ENCODE assay signal across 8 mouse cellular contexts in the genomic region with DNA sequence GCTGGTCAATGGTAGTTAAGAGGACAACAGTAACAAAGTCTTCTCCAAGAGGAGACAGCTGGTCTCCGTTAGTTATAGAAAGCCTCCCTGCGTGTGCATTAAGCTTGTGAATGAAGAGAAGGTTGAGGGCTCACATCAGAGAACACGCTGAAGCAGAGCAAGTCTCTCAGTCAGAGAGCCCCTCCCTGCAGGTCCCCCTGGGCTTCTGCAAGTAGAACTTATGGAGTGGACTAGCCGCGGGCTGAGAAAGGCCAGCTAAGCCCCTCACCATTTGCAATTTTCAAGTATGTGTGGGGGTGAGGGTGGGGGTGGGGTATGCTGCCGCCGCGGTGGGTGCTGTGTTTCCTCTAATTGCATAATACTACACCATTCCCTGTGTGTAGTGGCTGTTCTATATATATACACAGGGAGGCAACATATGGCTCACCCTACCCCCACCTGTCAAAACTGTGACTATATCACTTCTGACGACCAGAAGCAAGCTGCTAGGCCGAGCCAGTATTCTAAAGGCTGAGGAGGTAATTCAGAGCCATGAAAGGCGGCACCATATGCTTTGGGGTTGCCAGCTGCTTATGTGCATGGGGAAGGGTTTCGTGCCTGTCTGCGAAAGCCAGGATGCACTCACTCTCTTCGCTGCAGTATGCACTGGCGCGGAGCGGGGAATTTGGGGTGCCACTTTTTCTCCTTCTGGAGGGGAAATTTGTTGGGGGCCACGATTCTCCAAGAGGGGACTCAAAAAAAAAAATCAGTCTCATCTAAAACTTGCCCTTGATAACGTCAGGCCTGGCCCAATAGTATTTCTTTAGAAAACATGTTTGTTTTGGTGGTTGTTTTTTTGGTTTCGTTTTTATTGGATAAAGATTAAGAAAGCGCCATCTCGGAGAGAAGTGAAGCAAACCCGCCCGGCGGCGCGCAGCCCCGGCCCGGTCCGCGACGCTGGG. TPM values are rescaled to one million over a fixed set of nuclear protein-coding genes. Genes with fewer than 3 reads are reported as not detected.
A peak's percentile ranks its signal among the peaks of the same experiment; 100 is the strongest.
DNase-seq lines count a peak whose midpoint lies in the region; ATAC-seq and TF ChIP-seq lines count a peak whose summit lies in the region.

No protein-coding gene starts in this region.

- H3K9me3 ChIP-seq in hindbrain, embryonic 11.5 days (ENCODE audit: control insufficient read depth, low read length) = no peaks in the 10 kb centered on the region
- H3K9me3 ChIP-seq in neural tube, embryonic 13.5 days = no peaks in the 10 kb centered on the region

- intact Hi-C loops in left cerebral cortex, postnatal 25 days (cut with DNase I) = loop anchor here (2.0 kb wide), 2 partner anchors 18 to 52 kb away; a partner anchor contains a TSS

- TF ChIP-seq CTCF in liver, adult 2 months (IDR thresholded peaks at IDR 0.05; ENCODE audit: low read depth, low read length) = no peak

- TF ChIP-seq POLR2A in liver, adult 2 months (IDR thresholded peaks at IDR 0.05; ENCODE audit: extremely low read depth, insufficient read depth, low read length) = no peak

- DNase-seq in liver, adult 2 months (ENCODE audit: extremely low read depth, low read depth, low spot score) = no peak
- DNase-seq in liver = no peak
- peak; percentile 39 for DNase-seq in embryo, embryonic 10 days (ENCODE audit: low spot score)
- peak; percentile 54 for DNase-seq in hindbrain, embryonic 11.5 days (ENCODE audit: low spot score)
- DNase-seq in left cerebral cortex, postnatal 25 days (ENCODE audit: low spot score in 2 of 2) = peak; percentile 76 to 96
- no peak for DNase-seq in urinary bladder, adult 2 months (ENCODE audit: low spot score)

- H3K4me2 ChIP-seq in hindbrain, embryonic 11.5 days (replicated peaks; ENCODE audit: low read depth, low read length) = peak overlapping the region; percentile 96
- peak overlapping the region; percentile 94 for H3K4me2 ChIP-seq in neural tube, embryonic 13.5 days

- no peaks in the 10 kb centered on the region for H3K79me2 ChIP-seq in liver, adult 2 months (ENCODE audit: control insufficient read depth, insufficient read depth, low read length)

- ATAC-seq in hindbrain, embryonic 11.5 days (ENCODE audit: low FRiP score) = peak; percentile 58
- ATAC-seq in neural tube, embryonic 13.5 days (ENCODE audit: low read depth) = peak; percentile 54
- ATAC-seq in granulocyte monocyte progenitor cell, adult 5-6 weeks (replicated peaks; ENCODE audit: poor library complexity, severe bottlenecking) = no peak

- peaks cover 6% of the 10 kb centered on the region; the same call in 1 of the 2 replicates for H3K4me1 ChIP-seq in liver, adult 2 months (ENCODE audit: control insufficient read depth, insufficient read depth, low read length)
- H3K4me1 ChIP-seq in hindbrain, embryonic 11.5 days (replicated peaks; ENCODE audit: control insufficient read depth, insufficient read depth, low read length) = peaks cover 2% of the 10 kb centered on the region; the same call in 1 of the 2 replicates
- peaks cover 23% of the 10 kb centered on the region for H3K4me1 ChIP-seq in neural tube, embryonic 13.5 days (replicated peaks)

- H3K27me3 ChIP-seq in liver, adult 2 months (ENCODE audit: control insufficient read depth, insufficient read depth, low read length) = peaks cover 14% of the 10 kb centered on the region
- H3K27me3 ChIP-seq in hindbrain, embryonic 11.5 days (ENCODE audit: control insufficient read depth, insufficient read depth, low read length) = peaks cover 23% of the 10 kb centered on the region
- peaks cover 62% of the 10 kb centered on the region for H3K27me3 ChIP-seq in neural tube, embryonic 13.5 days

- WGBS in liver, adult 2 months = 15% methylated on average over 32 of the region's 32 CpGs
- 13% methylated on average over 32 of the region's 32 CpGs for WGBS in hindbrain, embryonic 11.5 days
- 9% methylated on average over 32 of the region's 32 CpGs for WGBS in neural tube, embryonic 13.5 days

- no peaks in the 10 kb centered on the region for H3K36me3 ChIP-seq in liver, adult 2 months (ENCODE audit: control insufficient read depth, insufficient read depth, low read length)
- no peaks in the 10 kb centered on the region for H3K36me3 ChIP-seq in hindbrain, embryonic 11.5 days (ENCODE audit: control insufficient read depth, insufficient read depth, low read length)
- H3K36me3 ChIP-seq in neural tube, embryonic 13.5 days = no peaks in the 10 kb centered on the region

- no peak overlapping the region; the same call in 1 of the 2 replicates for H3K9ac ChIP-seq in liver, adult 2 months (ENCODE audit: low read depth, low read length)
- H3K9ac ChIP-seq in hindbrain, embryonic 11.5 days (ENCODE audit: low read depth, low read length) = peak overlapping the region; percentile 52
- H3K9ac ChIP-seq in neural tube, embryonic 13.5 days = peak overlapping the region; percentile 70

- no peak overlapping the region for H3K27ac ChIP-seq in liver, adult 2 months (replicated peaks; ENCODE audit: insufficient read depth, low read depth, low read length)
- no peak overlapping the region for H3K27ac ChIP-seq in hindbrain, embryonic 11.5 days (ENCODE audit: low read depth, low read length)
- peak overlapping the region; percentile 67 for H3K27ac ChIP-seq in neural tube, embryonic 13.5 days (replicated peaks)

- peak overlapping the region; percentile 76; the same call in 1 of the 2 replicates for H3K4me3 ChIP-seq in liver, adult 2 months (ENCODE audit: insufficient read depth, low read depth, low read length)
- H3K4me3 ChIP-seq in hindbrain, embryonic 11.5 days (ENCODE audit: low read depth, low read length) = peak overlapping the region; percentile 49
- peak overlapping the region; percentile 56 for H3K4me3 ChIP-seq in neural tube, embryonic 13.5 days

RNA-seq across cellular contexts. Expression of a gene that starts 52.5 kb away (rescaled TPM):
- total RNA-seq in liver, adult 2 months (2014; rRNA removed) = not detected in 2 replicates
- 0.07 TPM in 1 of 2 replicates, not detected in the other for polyA plus RNA-seq in liver, adult 2 months (2012; rRNA removed)
- 0.10 and 0.39 TPM in 2 replicates for polyA plus RNA-seq in hindbrain, embryonic 11.5 days (2014; fragmentation: Nextera tagmentation; extraction: Ambion mirVana)
- total RNA-seq in left cerebral cortex, postnatal 25 days (2021) = 10 to 100 TPM; 29.0 to 31.2 TPM
- polyA plus RNA-seq in neural tube, embryonic 13.5 days (2015; fragmentation: Nextera tagmentation; extraction: Ambion mirVana) = 0.25 and 0.34 TPM in 2 replicates
- 2.8 and 4.4 TPM in 2 replicates for total RNA-seq in granulocyte monocyte progenitor cell, adult 5-6 weeks (2014; fragmentation: Nextera tagmentation)
- total RNA-seq in granulocyte monocyte progenitor cell, adult 5-6 weeks (2017) = 7.3 and 13.4 TPM in 2 replicates
- 0.03 TPM in 1 of 2 replicates, not detected in the other for polyA plus RNA-seq in urinary bladder, adult 2 months (2012; rRNA removed)

Comparison
In these comparisons a context has a peak if more than half of its experiments do, and no peak if none do; other contexts are left out.
1. DNase-seq: peak in embryo, embryonic 10 days (single experiment), hindbrain, embryonic 11.5 days (single experiment) and left cerebral cortex, postnatal 25 days (2 of 2); none in liver, adult 2 months (single experiment), liver (single experiment) and urinary bladder, adult 2 months (single experiment).
2. Peak in every context shown above with its lines, with median percentiles within 50 percentile points of each other: H3K4me3 ChIP-seq.